Mouse (Mus musculus): ENCODE results near the gene Pcmt1.

The Pcmt1 gene

DNA sequence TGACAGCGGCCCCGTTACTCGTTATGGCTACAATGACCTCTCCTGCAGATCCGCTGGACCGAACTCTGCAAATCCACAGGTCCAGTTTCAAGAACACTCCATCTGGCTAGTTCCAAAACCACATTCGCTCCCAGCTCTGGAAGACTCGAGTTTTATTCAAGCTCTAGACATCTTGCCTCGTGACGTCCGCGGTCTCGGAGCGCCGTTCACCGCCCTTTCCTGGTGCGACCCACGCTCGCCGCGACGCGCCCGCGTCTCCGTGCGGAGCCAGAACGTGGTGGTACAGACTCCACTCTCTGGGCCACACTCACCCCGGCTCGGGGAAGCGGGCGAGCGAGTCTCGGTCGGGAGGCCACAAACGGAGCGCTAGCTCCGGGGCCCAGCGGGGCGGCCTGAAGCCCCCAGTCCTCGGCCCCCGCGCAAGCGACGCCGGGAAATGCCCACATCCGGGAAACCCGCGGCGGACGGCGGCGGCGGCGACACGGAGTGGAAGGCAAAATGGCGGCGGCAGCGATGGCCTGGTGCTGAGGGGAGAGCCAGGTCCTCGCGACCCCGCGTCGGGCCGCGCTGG, at the start of gene Pcmt1, which contains the start of gene Lats1:
TSS of gene Pcmt1 (minus strand) at position 406 of the 571 bp plus-strand sequence.
TSS of gene Lats1 (plus strand) at position 484 of the 571 bp plus-strand sequence.
- DNase-seq (ENCODE audit: low spot score) = peak; percentile 86

DNA sequence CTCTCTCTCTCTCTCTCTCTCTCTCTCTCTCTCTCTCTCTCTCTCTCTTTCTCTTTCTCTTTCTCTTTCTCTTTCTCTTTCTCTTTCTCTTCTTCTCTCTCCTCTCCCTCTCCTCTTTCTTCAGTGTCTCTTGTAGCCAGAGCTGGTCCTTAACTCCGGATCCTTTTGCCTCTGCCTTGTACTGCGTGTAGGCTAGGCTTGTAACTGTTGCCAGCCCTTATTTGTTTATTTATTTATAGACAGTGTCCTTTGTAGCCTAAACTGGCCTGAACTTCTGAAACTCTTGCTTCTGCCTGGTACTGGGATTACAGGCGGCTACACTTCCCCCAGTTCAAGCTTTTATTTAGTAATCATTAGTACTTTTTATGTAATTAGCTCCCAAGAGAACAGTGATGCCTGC, 46.1 kb upstream of the Pcmt1 start:
- no peak for DNase-seq (ENCODE audit: low spot score)

DNA sequence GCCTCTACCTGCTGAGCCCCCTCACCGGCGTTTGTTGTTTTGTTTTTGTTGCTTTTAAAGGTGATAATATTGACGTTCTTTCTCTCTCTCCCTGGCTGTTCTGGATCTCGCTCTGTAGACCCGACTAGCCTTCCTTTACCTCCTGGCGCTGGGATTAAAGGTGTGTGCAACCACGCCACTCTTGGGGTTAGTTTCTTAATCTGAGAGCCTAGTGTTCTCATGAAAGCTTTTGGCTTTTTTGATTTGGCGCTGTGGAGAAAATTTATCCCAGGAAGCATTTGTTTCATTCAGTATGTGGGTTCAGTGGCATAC, 45.5 kb upstream of the Pcmt1 start:
- no peak for DNase-seq (ENCODE audit: low spot score)

DNA sequence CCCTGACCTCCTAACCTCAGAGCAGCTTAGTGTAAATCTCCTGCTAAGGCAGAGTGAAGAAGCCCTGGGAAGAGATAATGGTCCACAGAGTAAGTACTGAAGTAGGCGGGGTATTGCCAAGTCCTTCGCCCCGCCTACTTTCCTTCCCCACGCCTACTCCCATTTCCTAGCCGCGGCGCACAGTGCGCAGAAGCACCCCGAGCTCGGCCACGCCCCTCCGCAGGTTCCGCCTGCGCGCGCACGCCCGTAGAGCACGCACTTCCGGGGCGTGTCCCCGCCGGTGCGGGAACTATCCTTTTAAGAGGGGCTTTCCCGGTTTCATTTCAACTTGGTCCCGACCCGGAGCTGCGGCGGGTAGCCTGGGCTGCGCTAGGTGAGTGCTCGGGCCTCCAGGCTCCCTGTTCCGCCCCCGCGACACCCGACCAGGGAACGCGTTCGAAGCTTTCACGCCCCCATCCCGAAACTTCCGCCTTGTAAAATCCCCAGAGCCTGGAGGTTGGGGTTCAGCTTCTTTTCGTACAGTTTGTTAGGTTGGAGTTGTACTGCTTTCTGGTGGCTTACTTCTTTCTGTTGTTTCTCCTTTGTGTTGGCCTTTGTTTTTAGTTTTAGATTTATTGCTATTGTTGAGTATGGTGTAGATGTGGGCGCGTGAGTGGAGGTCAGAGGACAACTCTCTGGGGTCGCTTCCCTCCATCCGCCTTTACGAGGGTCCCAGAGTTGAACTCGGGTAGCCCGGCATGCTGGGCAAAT, 45.0 kb upstream of the Pcmt1 start, which contains the start of gene Katna1:
TSS of gene Katna1 (plus strand) at position 250 of the 750 bp plus-strand sequence.
- DNase-seq (ENCODE audit: low spot score) = peak; percentile 98

DNA sequence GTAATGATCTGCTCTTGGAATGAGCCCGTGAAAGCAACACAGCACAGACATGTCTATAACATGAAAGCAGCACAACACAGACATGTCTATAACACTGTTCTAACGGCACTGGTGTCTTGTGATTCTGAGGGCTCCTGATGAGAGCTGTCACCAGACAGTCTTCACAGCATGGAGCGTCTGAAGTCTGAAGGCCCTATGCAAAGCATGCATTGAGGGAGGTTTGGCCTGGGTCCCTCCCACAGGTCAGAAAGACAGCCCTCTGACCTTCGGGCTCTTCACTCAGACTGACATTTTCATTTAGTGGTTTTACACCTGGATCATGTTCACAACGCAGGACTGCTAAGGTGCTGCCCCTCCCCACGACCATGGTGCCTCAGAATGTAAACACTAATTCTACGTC, 34.1 kb upstream of the Pcmt1 start:
- no peak for DNase-seq (ENCODE audit: low spot score)

DNA sequence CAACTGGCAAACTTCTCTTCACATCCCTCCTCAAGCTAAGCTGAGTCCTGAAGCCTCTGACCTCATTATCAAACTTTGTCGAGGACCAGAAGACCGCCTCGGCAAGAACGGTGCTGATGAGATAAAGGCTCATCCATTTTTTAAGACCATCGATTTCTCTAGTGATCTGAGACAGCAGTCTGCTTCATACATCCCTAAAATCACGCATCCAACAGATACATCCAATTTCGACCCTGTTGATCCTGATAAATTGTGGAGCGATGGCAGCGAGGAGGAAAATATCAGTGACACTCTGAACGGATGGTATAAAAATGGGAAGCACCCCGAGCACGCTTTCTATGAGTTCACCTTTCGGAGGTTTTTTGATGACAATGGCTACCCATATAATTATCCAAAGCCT, 31.6 kb upstream of the Pcmt1 start:
- no peak for DNase-seq (ENCODE audit: low spot score)

DNA sequence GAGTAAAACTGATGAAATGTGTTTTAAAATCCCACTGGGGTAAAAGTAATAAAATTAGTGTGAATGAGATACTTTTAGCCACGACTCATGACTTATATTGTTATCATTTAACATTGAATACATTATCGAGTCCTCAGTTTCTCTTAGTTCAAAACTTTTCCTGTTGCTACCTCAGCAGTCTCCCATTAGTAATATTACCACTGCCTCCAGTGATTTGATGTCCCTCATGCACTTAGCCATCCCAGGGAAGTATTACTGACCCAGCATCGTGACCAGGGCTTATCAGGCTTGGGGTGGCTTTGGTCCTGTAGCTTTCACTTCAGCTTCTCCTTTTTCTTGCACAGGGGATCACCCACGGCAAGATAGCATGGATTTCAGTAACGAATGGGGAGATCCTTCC, 29.2 kb upstream of the Pcmt1 start:
- no peak for DNase-seq (ENCODE audit: low spot score)

DNA sequence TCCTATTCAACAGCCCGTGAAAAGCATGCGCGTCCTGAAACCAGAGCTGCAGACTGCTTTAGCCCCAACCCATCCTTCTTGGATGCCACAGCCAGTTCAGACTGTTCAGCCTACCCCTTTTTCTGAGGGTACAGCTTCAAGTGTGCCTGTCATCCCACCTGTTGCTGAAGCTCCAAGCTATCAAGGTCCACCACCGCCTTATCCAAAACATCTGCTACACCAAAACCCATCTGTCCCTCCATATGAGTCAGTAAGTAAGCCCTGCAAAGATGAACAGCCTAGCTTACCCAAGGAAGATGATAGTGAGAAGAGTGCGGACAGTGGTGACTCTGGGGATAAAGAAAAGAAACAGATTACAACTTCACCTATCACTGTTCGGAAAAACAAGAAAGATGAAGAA, 21.6 kb upstream of the Pcmt1 start:
- DNase-seq (ENCODE audit: low spot score) = no peak

DNA sequence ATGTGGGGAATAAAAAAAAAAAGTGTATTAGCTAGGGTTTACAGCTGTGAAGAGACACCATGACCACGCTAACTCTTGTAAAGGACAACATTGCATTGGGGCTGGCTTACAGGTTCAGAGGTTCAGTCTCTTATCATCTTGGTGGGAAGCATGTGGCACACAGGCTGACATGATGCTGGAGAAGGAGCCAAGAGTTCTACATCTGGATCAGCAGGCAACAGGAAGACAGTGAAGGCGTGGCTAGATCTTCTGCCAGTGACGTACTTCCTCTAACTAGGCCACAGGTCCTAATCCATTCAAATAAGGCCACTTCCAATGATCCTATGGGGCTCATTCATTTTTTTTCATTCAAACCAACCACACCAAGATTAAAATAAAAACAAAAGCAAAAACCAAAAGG, 19.2 kb upstream of the Pcmt1 start:
- DNase-seq (ENCODE audit: low spot score) = no peak

DNA sequence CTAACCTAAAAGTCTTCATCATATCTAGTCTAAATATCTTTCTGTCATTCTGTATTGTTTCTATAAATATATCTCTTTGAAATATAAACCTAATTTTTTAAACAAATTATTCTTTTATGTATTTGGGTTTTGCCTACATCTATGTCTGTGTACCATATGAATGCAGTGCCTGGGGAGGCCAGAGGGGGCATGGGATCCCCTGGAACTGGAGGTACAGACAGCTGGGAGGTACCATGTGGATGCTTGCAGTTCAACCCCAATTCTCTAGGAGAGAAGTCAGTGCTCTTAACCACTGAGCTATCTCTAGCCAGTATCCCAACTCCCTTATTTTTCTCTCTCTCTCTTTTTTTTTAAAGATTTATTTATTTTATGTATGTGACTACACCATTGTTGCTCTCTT, 14.3 kb upstream of the Pcmt1 start:
- no peak for DNase-seq (ENCODE audit: low spot score)

DNA sequence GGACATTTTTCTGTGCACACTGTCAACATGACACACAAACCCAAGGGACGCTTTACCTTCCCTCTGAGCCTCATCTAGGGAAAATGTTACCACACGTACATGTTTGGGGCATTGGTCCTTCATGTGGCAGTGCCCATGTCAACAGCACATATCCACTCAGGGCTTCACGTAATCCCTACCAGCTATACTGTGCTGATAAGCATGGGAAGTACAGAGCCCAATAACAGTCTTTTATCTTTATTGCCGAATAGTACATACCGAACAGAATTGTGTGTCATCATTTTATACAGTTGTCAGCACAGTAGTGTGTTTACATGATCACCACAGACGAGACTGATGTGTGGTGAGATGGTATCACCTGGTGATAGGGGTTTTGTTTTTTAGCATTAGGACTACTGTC, 6.0 kb upstream of the Pcmt1 start:
- no peak for DNase-seq (ENCODE audit: low spot score)

DNA sequence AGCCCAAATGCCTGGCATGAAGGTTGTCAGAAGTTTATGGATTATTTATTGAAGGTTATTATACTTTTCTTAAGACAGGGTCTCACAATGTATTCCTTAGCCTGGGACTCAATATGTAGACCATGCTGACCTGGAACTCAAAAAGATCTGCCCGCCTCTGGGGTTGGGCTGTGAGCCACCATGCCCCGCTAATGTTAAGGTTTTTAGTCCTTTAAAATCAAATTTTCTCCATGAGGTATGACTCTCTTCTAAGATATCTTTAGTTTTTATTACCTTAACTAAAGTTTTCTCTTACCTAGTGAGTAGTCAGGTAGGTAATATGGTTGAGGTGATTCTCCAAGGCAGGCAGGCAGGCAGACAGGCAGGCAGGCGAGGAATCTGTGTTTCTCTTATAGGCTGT, 1.3 kb upstream of the Pcmt1 start:
- DNase-seq (ENCODE audit: low spot score) = no peak

DNA sequence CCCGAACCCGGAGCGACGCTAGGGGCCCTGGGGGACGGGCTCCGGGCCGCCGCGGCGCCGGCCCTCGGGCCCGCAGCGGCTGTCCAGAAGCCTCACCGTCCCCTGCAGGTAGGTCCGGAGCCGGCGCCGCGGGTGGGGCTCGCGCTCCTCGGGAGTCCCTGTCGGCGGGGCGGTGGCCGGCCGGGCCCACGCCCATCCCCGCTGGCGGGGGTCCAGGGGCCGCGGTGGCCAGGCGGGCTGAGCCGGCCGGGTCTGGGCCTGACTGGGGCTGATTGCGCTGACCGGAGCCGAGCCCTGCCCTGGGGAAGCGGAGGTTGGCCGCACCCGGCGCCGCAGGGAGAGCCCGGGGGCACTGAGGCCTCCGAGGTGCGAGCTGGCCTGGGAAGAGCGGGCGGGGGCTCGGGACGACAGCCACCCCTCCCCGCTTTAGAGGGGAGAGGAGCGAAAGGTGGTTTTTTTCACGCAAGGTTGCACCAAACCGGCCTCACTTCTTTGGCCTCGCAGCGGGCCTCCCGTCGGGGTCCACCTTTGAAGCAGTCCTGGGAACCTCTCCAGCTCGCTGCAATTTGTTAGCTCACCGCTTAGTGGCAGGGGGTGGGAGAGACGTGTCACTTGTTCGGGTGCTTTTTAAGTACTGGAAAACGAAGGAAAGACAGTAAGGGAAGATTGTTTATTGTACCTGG, 548 bp upstream of the Pcmt1 start:
- peak; percentile 67 for DNase-seq (ENCODE audit: low spot score)

DNA sequence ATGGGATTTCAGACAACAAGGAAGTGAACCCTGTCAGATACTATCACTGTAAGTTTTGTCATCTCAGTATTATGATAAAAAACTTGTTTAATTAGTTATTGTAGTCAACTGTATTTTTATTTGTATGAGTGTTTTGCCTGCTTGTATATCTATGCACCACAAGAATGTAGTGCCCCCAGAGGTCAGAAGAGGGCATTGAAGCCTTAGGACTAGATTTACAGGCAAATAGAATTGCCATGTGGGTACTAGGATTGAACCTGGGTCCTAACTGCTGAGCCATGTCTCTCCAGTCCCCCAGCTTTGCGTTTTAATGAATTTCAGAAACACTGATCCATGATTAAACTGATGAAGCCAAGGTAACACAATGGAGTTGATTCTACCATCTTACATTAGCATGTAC, 7.3 kb downstream of the Pcmt1 start:
- DNase-seq (ENCODE audit: low spot score) = peak; percentile 58

DNA sequence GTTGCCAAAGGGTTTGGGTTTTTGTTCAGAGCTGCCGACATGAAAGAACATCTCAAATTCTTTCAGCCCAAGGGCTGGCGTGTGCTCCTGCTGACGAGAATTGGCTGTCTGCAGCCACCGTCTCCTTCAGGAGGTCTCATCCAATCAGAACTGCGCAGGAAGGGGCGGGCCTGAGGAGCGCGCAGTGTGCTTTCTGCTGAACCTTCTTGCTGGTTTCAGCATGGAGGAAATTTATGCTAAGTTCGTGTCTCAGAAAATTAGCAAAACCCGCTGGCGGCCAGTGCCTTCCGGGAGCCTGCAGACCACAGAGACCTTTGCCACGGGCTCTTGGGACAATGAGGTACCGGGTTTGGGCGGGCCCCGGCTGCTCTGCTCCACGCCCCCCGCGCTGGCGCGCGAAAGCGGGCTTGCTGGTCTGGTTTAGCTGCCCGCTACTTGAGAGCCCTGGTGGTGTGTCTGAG, 13.6 kb downstream of the Pcmt1 start, which contains the start of gene Nup43:
TSS of gene Nup43 (plus strand) at position 162 of the 461 bp plus-strand sequence.
- DNase-seq (ENCODE audit: low spot score) = peak; percentile 94

DNA sequence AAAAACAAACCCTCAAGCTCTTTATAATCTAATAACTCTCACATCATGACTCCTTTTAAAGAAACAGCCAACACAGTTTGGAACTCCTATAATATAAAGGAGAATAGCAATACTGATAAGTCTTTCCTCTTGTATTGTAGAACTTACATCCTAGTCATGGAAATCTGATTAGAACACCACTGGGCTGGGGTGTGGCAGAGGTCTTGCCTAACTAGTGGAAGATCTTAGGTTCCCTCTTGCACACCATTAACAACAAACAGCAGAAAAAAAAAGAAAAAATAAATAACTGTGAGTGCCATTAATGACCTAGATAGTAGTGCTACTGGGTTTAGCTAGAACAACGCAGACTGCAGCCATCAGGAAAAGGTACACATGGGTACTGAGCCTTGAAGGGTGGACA, 16.0 kb downstream of the Pcmt1 start:
- no peak for DNase-seq (ENCODE audit: low spot score)

DNA sequence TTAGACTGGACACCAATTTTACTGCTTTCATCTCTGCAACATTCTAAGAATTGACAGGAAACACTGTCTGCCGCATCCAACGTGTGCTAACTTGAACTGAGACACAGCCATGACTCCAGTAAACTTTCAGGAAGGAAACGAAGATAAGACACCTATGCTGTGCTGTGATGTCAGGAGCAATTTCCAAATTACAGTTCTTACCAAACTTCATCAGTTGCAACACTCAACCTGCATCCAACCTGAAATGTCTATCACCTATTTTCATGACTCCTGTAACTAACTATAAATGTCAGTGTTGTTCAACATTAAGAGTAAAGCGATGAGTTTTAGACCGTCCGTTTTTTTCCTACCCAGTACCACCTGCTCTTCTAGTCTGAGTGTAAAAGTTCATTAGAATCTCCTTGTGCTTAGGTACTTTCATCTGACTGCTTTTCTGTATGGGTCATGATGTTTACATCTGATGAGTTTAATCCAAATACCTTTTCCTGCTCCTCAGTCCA, 16.9 kb downstream of the Pcmt1 start:
- DNase-seq (ENCODE audit: low spot score) = no peak

DNA sequence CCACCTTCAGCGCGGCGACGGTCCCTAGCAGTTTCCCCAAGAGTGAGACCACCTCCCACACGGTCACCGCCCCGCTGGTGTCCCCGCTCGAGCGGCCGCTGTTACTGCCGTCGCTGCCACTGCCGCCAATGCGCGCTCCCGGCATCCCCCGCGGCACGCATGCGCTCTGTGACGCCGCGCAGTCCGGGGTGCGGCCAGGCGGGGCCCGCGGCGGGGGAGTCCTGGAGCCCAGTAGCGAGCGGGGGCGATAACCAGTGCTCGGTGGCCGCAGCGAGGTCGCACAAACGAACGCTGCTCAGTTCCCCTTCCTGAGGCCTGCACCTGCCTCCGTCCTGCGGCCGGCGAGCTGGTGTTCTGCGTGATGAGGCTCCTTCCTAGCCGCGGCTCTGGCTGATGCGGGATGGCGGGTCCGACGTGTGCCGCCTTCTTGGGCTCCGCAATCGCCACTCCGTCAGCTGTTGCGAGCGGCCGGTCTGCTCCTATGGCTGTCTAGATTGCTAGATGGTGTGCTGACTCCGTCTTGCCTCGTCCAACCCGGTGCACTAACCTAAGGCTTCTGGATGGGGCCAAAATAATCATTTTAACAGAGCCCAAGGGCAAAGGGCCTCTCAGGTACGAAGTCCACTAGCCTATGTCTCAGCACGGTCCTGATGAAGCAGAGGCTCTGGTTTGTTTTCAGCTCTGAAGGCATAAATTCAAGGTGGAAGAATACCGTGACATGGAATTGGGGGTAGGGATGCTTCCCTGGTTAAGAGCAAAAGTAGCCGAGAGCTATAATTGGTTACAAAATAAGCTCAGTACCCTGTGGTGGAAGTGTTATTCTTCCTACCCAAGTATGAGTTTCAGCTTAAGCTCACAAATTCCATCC, 17.5 kb downstream of the Pcmt1 start:
- peak; percentile 94 for DNase-seq (ENCODE audit: low spot score)

DNA sequence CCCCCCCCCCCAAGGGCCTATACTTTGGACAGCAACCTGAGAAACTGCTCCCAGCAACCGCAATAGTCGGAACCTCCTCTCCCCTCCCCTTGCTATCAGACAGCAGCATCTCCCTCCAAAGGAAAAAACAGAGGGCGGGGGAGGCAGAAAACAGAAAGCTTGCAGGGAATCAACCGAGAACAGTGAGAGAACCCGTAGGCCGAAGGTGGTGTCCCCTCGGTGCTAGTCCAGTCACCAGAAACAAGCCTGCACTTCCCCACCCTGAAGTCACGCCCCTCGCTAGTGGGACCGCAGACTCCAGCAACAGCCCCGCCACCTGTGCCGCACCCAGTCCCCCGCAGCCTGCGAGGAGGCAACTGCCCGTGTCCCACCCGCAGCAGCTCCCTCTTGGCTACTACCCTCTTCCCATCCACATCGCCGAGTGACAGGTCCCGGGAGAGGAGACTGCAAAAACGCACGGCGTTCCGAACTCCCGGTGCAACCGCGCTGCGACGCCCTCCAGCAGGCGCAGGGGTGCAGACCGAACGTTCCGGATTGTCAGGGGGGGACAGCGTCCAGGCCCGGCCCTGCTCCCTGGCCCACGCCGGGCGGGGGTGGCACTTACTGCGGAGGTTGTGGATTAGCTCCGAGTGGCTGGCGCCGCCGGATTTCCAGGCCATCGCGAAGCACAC, 18.3 kb downstream of the Pcmt1 start:
- peak; percentile 76 for DNase-seq (ENCODE audit: low spot score)

DNA sequence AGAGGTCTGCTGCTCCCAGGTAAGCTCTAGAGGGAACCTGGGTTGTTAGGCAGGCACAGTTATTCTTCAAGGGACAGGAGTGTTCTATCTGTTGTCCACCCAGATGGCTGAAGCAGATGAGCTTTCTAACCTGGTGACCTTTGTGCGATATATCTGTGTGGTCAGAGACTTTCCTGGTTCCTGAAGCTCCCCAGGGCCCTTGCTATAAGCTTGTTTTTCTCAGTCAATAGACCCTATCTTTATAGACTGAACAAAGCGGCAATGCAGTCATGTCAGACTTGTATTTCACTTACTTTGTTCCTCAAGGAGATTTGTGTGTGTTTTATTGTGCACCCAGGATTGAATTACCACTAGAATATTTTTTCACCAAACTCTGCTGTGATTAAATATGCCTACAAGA, 29.9 kb downstream of the Pcmt1 start:
- DNase-seq (ENCODE audit: low spot score) = no peak

DNA sequence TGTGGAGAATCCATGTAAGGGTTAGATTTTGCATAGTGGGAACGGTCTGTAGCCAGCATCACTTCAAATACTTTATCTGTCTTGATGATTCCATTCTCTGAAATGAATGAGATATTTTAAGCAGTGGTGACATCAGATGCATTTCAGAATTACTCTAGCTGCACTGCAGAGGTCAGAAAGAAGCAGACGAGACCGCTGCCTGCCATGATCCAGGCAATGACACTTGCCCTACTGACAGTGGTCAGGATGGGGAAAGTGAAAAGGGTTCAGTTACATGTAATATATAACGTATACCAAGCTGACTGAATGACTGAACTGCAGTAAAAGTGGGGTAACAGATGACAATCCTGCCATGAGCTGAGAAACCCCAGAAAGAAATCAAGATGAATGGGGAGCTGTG, 31.9 kb downstream of the Pcmt1 start:
- no peak for DNase-seq (ENCODE audit: low spot score)
